Mouse (Mus musculus): ENCODE measurements around the gene Cd164.

Gene Cd164

GRCm38 (mm10) chr10:41543844-41544243, 24.6 kb downstream of the Cd164 start:
- in situ Hi-C loops (cut with MboI; ENCODE audit: unreplicated experiment in 2 of 2) = no loop called here

GRCm38 (mm10) chr10:41544481-41545190, 25.4 kb downstream of the Cd164 start:
- in situ Hi-C loops (cut with MboI; ENCODE audit: unreplicated experiment in 2 of 2) = no loop called here

GRCm38 (mm10) chr10:41545224-41545755, 26.1 kb downstream of the Cd164 start:
- in situ Hi-C loops (cut with MboI; ENCODE audit: unreplicated experiment in 2 of 2) = no loop called here

GRCm38 (mm10) chr10:41546396-41547165, 27.4 kb downstream of the Cd164 start:
- in situ Hi-C loops (cut with MboI; ENCODE audit: unreplicated experiment in 2 of 2) = no loop called here

GRCm38 (mm10) chr10:41550711-41551110, 31.5 kb downstream of the Cd164 start:
- in situ Hi-C loops (cut with MboI; ENCODE audit: unreplicated experiment in 2 of 2) = no loop called here

- in situ Hi-C loops (cut with MboI; ENCODE audit: unreplicated experiment in 2 of 2) = no loop called here
Observed at GRCm38 (mm10) chr10:41552319-41552718, 33.1 kb downstream of the Cd164 start.

- in situ Hi-C loops (cut with MboI; ENCODE audit: unreplicated experiment in 2 of 2) = no loop called here
Observed at GRCm38 (mm10) chr10:41552847-41553589, 33.8 kb downstream of the Cd164 start.

- in situ Hi-C loops (cut with MboI; ENCODE audit: unreplicated experiment in 2 of 2) = no loop called here
Observed at GRCm38 (mm10) chr10:41553711-41554110, 34.5 kb downstream of the Cd164 start.

- in situ Hi-C loops (cut with MboI; ENCODE audit: unreplicated experiment in 2 of 2) = no loop called here
Observed at GRCm38 (mm10) chr10:41555081-41555480, 35.9 kb downstream of the Cd164 start.

- in situ Hi-C loops (cut with MboI; ENCODE audit: unreplicated experiment in 2 of 2) = no loop called here
Observed at GRCm38 (mm10) chr10:41558401-41558800, 39.2 kb downstream of the Cd164 start.

- in situ Hi-C loops (cut with MboI; ENCODE audit: unreplicated experiment in 2 of 2) = no loop called here
Observed at GRCm38 (mm10) chr10:41561701-41562395, 42.6 kb downstream of the Cd164 start.

GRCm38 (mm10) chr10:41565141-41565540, 45.9 kb downstream of the Cd164 start:
- in situ Hi-C loops (cut with MboI; ENCODE audit: unreplicated experiment in 2 of 2) = no loop called here

GRCm38 (mm10) chr10:41568306-41568705, 49.1 kb downstream of the Cd164 start:
- in situ Hi-C loops (cut with MboI; ENCODE audit: unreplicated experiment in 2 of 2) = no loop called here

GRCm38 (mm10) chr10:41571065-41571464, 51.9 kb downstream of the Cd164 start:
- in situ Hi-C loops (cut with MboI; ENCODE audit: unreplicated experiment in 2 of 2) = no loop called here

GRCm38 (mm10) chr10:41572274-41572673, 53.1 kb downstream of the Cd164 start:
- in situ Hi-C loops (cut with MboI; ENCODE audit: unreplicated experiment in 2 of 2) = no loop called here

- in situ Hi-C loops (cut with MboI; ENCODE audit: unreplicated experiment in 2 of 2) = no loop called here
Observed at GRCm38 (mm10) chr10:41573190-41573589, 54.0 kb downstream of the Cd164 start.

GRCm38 (mm10) chr10:41575451-41576327, 56.5 kb downstream of the Cd164 start:
- in situ Hi-C loops (cut with MboI; ENCODE audit: unreplicated experiment in 2 of 2) = no loop called here

- in situ Hi-C loops (cut with MboI; ENCODE audit: unreplicated experiment in 2 of 2) = no loop called here
Observed at GRCm38 (mm10) chr10:41576328-41576833, 57.2 kb downstream of the Cd164 start.

GRCm38 (mm10) chr10:41578541-41578940, 59.3 kb downstream of the Cd164 start:
- in situ Hi-C loops (cut with MboI; ENCODE audit: unreplicated experiment in 2 of 2) = no loop called here
